Mouse (Mus musculus): ENCODE data around the gene Lhpp. TPM values are rescaled to one million over a fixed set of nuclear protein-coding genes. Genes with fewer than 3 reads are reported as not detected.

Gene Lhpp
- polyA plus RNA-seq (2012; ENCODE audit: low replicate concordance): 1.0 and 3.8 TPM in 2 replicates

GRCm38 (mm10) chr7:132610468-132611318 is at the start of gene Lhpp:
Lhpp (plus strand) TSS chr7:132610638.

GRCm38 (mm10) chr7:132576116-132576650 is 34.3 kb upstream of the Lhpp start, which contains the start of gene Oat:
Oat (minus strand) TSS chr7:132576398.

GRCm38 (mm10) chr7:132599071-132599975 is 11.1 kb upstream of the Lhpp start, which contains the start of gene Nkx1-2:
Nkx1-2 (minus strand) TSS chr7:132599637.

Other genes starting within 250 kb of the Lhpp start
- gene Oat, start 34.2 kb upstream of the Lhpp start, polyA plus RNA-seq (2012; ENCODE audit: low replicate concordance): 1.8 and 3.0 TPM in 2 replicates
- 0.24 and 0.33 TPM in 2 replicates for gene Nkx1-2, start 11.0 kb upstream of the Lhpp start, polyA plus RNA-seq (2012; ENCODE audit: low replicate concordance)
- gene Fam53b, start 203.2 kb downstream of the Lhpp start, polyA plus RNA-seq (2012; ENCODE audit: low replicate concordance): 102 and 154 TPM in 2 replicates
- 5.7 and 21.8 TPM in 2 replicates for gene Eef1akmt2, start 242.0 kb downstream of the Lhpp start, polyA plus RNA-seq (2012; ENCODE audit: low replicate concordance)
- 6.3 and 8.8 TPM in 2 replicates for gene Abraxas2, start 248.6 kb downstream of the Lhpp start, polyA plus RNA-seq (2012; ENCODE audit: low replicate concordance)